Mouse (Mus musculus) right cerebral cortex, adult 2 months (tissue): ENCODE measurements at regions not wholly inside any gene's neighbourhood (a gene's known extent, or its start where the extent isn't known, plus 50 kb on each side); places are given as distances from the start of the nearest gene placed in this dataset.
"Not testable (repeated sequence)": the region's sequence is repeated elsewhere in the genome, so short reads cannot be mapped to it uniquely, and the experiment has no call there.

Source experiments
- DNase-seq, 2 experiments: peaks; one replicate each; pipeline ENCODE4 v3.0.0; 2021 to 2022; ENCODE audit warnings: low spot score in 2 of 2

DNA sequence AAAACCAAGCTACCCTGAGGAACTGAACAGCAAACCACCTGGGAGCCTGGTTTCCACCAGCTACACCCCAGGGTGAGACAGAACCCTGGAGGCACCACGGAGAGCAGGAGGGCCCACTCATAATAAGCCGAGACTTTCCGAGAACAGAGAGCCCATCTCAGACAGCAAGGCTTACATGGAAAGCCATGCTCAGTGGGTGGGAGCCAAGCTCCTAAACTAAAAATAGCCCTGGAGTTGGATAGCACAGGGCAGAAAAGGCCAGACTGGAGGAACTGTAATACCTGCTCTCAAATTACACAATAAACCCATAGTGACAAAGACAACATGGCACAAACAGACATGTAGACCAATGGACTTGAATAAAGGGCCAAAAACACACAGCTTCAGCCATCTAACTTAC lies 69.9 kb downstream of the Fbxo4 start:
- no peak for DNase-seq

DNA sequence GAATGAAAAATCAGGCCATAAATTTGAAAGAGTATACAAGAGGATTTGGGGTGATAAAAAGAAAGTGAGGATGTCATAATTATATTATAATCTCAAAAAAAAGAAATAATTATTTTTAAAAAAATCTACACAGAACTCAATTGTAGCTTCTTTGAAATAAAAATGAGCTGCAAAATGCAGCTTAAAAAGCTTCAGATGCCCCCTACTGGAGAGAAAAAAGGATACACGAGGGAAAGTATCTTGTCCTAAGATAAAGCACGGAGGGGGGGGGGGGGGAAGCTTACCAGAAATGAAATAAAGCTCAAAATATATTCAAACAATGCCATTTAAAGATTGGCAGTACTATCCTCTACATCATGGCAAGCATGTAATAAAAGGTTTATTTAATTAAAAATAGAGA lies 70.7 kb downstream of the Fbxo4 start:
- DNase-seq = peak in 1 of 2 experiments; percentile 2

GRCm38 (mm10) chr15:3905548-3905947 lies 73.8 kb downstream of the Fbxo4 start:
- no peak for DNase-seq

DNA sequence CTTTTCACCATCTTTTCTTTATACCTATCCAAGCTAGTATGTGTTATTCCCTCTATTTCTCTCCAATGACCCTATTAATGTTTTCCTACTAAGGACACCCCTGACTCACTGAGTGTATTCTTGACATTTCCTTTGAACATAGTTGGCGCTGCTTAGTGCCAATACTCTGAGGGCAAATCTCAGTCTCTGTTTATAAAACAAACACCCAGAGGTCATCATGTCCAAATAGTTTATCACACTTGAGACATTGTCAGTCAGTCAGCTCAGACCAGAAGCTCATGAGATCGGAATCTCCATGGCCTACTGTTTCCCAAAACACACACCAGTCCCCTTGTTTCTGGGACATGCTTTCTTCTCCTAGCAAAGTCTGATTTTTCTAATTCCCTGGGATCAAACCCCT lies 100.9 kb downstream of the Fbxo4 start:
- no peak for DNase-seq

DNA sequence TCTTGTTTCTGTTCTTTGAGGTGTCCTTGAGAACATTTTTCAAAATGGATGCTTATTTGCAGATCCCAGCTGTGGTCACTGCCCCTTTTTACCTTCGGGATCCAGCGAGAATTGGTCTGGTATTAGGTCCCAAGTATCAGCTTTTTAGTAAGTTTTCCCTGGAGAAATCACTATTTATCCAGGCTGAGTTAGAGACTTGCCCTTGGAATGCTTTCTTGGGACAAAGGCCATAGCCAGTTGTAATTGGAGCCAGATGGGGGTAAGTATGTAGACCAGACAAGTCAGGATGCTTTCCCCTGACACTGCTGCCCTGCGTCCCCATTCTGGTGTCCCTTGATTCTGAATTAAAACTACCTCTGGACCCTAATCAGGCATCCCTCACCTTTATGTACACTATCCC lies 101.9 kb downstream of the Fbxo4 start:
- DNase-seq = no peak

DNA sequence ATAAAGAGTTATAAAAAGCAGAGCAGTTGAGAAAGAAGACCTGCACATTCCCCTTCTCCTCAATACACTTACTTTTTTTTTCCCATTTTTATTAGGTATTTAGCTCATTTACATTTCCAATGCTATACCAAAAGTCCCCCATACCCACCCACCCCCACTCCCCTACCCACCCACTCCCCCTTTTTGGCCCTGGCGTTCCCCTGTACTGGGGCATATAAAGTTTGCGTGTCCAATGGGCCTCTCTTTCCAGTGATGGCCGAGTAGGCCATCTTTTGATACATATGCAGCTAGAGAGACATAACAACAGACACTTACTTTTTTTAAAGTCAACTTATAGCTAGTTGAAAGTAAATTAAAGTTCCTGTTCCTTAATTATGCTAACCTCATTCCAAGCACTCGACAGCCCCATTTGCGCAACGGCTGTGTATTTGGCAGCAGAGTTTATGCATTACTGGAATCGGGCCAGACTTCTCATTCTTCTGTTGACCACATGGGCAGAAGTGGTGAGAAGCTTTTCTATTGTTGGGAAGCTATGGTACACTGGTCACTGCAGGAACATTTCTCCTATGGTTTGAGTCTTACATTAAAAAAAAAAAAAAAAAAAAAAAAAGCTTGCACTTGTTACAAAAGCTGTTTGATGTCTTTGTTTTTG lies 104.0 kb downstream of the Fbxo4 start:
- DNase-seq = peak in 1 of 2 experiments; percentile 2

DNA sequence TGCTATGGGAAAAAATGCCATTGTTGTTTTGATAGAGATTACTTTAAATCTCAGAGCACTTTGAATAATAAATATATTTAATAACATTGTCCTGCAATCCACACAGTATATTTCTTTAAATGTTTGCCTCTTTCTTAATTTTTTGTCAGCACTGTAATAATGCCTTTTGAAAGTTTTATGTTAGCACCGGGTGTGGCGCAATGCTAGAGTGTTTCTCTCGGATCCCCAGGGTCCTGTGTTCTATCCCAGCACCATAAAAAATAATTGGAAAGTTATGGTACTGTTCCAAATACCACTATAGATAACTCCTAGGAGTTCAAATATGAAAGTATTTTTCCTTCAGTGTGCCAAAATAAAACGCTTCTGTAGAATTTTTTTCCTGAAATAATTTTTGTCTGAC lies 147.6 kb downstream of the Fbxo4 start:
- no peak for DNase-seq

DNA sequence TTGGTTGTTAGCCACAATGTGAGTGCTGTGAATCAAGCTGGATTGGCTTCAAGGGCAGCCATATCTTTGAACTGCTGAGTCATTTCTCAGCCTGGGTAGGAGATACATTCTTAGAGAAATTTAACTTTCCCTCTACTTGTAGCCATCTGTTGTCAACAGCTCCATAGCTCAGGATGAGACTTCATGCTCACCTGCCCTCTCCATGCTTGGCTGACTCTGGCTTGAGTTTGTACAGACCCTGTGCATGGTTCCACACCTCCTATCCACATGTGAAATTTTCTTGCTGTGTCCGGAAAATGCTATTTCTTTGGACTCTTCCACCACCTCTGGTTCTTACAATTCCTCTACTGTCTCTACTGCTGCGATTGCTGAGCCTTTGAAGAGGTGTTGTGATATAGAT lies 173.9 kb downstream of the Fbxo4 start:
- no peak for DNase-seq

GRCm38 (mm10) chr15:3775865-3776264 lies 192.6 kb upstream of the Ghr start:
- no peak for DNase-seq

DNA sequence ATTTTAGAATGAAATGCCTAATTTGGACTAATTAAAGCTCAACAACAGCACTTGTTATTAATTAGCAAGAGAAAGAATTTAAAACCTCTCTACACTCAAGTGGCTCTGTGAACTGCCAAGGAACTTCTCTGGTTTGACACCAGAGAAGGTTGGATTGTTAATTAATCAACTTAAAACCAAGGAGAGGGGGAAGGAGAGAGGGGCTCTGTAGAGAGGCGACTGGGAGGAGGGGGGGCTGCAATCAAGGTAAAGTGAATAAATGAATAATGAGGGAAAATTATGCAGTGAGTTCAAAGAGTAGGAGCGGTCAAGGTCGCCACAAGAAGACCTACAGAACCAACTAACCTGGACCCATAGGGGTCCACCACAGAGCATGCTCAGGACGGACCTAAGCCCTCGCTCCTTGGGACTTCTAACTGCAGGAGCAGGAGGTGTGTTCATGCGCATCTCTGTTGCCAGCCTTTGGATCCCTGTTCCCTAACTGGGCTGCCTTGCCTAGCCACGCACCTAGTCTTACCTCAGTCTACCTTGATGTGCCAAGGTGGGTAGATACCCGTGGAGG lies 189.0 kb upstream of the Ghr start:
- no peak for DNase-seq

DNA sequence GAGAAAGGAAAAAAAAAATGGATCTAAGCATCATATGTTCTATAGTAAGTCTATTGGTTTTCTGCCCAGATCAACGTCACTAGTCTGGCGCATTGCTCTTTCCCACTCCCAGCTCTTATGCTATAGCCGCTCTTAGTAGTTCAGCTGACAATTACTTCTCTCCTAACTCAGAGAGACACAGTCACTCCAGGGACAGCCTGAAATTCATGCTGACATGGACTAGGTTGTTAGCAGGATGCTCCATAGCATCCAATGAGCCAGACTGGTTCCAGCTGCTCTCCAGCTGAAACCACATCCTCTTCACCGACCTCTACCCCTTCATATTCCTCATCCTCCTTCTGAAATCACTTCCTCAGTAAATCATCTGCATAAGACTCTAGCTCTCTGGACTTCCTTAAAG lies 187.0 kb upstream of the Ghr start:
- DNase-seq = no peak

GRCm38 (mm10) chr15:3764726-3765125 lies 181.4 kb upstream of the Ghr start:
- DNase-seq = no peak

DNA sequence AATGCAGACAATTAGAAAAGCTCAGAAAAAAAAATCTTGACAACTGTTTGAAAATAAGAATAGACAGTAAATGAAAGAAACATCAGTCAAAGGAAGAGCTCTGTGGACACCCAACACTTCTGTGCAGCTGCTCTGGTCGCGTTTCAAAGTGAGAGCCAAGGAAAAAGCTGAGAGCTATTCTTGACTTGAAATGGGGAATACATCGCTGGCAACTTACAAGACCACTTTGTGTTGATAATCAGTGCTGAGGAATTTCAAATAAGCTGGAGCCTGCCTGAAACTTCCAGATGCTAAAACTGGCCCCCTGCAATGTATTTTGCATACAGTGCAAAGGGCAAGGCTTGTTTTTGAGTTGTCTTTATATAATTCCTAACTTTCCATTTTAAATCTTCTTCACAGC lies 177.1 kb upstream of the Ghr start:
- DNase-seq = no peak

GRCm38 (mm10) chr15:3755636-3756035 lies 172.3 kb upstream of the Ghr start:
- DNase-seq = peak; percentile 58 to 66

- DNase-seq = not testable (repeated sequence)
Measured at GRCm38 (mm10) chr15:3748072-3748471, 164.8 kb upstream of the Ghr start.

GRCm38 (mm10) chr15:3743168-3743814 lies 160.0 kb upstream of the Ghr start:
- no peak for DNase-seq

DNA sequence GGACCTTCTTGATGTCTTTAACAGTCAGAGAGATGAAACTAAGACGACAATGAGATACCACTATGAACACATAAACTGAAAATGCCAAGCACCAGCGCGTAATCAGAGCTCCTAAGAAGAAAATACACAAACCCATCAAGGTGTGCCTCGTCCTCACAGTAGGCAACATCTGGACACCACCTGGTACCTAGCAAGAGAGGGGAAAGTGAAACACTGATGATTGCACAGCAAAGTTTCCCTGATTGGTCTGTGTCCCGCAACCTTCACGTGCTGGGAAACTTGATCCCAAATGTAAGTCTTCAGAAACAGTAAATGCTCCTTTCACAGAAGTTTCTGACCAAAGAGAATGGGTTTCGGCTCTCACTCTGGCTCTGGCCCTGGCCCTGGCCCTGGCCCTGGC lies 158.9 kb upstream of the Ghr start:
- no peak for DNase-seq

GRCm38 (mm10) chr15:3725214-3725613 lies 141.9 kb upstream of the Ghr start:
- DNase-seq = no peak

- DNase-seq = peak in 1 of 2 experiments; percentile 1
Measured at GRCm38 (mm10) chr15:3720668-3721340, 137.5 kb upstream of the Ghr start.

DNA sequence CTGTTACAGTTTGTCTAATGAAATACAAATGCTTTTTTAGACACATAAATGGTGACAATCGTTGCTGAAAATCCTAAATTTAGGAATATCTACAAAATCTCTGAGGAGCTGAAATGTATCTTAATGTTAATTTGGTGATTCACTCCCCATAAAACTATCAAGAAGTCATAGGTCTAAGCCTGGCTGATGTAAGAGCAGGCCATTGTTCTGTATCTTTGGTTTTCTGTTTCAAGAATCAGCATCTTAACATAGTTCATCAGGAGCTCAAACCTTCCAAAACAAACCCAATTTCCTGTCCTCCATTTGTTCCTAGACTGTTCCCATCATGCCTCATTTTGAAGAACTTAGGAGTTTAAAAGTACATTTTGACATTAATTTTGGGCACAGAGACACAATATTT lies 128.5 kb upstream of the Ghr start:
- DNase-seq = no peak

- DNase-seq = no peak
Measured at GRCm38 (mm10) chr15:3707089-3708078, 124.1 kb upstream of the Ghr start.
